Mouse (Mus musculus): ENCODE data around the gene Adamts13. TPM values are rescaled to one million over a fixed set of nuclear protein-coding genes. Genes with fewer than 3 reads are reported as not detected.

Gene Adamts13
- polyA plus RNA-seq, 1 experiment from 2014 or later = 0.25 TPM

DNA sequence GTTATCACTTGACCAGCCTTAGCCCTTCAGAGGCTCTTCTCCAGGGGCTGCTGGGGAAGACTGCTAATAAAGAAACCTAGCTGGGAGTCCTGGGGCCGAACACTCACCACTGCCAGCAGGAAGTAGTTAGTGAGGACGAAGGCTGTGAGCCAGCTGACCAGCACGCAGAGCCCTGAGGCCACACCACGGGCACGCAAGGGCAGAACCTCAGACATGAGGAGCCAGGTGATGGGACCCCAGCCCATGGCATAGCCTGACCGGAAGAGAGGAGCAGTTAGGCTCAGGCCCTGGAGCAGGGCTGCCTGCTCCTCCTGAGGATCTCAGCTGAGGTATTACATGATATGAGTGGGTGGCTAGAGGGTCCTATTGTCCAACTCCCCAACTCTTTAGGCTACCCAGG, 49.4 kb downstream of the Adamts13 start:
- Histone ChIP-seq H3K9me3 (replicated peaks) (no peaks in the 10 kb centered on the region), H3K27ac (replicated peaks) (no peak overlapping the region), H3K4me3 (replicated peaks) (no peak overlapping the region), H3K36me3 (peaks cover 24% of the 10 kb centered on the region), H3K27me3 (no peaks in the 10 kb centered on the region; the same call in 1 of the 2 replicates), H3K4me2 (replicated peaks) (no peak overlapping the region), H3K9ac (no peak overlapping the region), H3K4me1 (peaks cover under 1% of the 10 kb centered on the region; the same call in 1 of the 2 replicates)
- WGBS = 63% methylated on average over 6 of the region's 6 CpGs
- ATAC-seq (ENCODE audit: insufficient number of reproducible peaks, low FRiP score, low TSS enrichment, low read depth) = no peak

DNA sequence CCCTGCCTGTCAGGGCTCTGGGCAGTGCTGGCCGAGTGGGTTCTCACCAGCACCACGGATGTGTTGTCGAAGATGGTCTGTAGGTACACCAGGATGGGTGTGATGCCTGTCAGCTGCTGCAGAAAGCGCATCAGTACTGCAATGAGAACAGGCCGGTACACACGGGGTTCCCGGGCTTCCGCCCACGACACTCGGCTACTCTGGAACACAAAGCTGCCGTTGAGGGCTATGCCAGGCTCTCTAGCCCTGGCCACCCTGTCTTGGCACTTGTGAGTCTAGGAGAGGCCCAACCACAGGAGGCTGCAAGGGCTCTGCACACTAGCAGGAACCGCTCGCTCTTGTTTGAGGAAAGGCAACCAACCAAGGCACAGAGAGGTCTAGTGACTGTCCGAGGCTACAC, 50.9 kb downstream of the Adamts13 start:
- Histone ChIP-seq H3K9me3 (replicated peaks) (no peaks in the 10 kb centered on the region), H3K4me2 (replicated peaks) (no peak overlapping the region), H3K9ac (no peak overlapping the region), H3K27ac (replicated peaks) (no peak overlapping the region), H3K4me3 (replicated peaks) (no peak overlapping the region), H3K27me3 (peaks cover 4% of the 10 kb centered on the region; the same call in 1 of the 2 replicates), H3K4me1 (peaks cover 9% of the 10 kb centered on the region; the same call in 1 of the 2 replicates), H3K36me3 (peaks cover 9% of the 10 kb centered on the region)
- WGBS = 83% methylated on average over 14 of the region's 14 CpGs
- no peak for ATAC-seq (ENCODE audit: insufficient number of reproducible peaks, low FRiP score, low TSS enrichment, low read depth)

DNA sequence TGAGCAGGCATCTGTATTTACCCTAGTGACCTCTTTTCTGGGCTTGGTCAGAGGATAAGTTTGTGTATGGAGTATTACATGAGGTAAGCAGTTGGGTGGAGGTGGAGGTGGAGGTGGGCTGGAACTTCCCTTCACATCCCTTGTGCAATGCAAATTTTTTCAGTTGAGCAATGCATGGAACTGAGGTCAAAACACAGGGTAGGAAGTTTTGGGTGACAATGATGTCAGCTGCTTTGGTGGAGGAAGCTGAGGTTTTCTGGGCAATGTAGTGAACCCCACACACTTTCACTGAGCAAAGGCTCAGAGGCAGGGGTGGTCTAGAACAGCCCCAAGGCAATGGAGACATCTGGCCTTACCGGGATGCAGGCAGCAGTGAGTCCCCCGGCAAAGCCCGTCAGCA, 52.3 kb downstream of the Adamts13 start:
- WGBS = 71% methylated on average over 3 of the region's 3 CpGs
- H3K4me2 ChIP-seq (replicated peaks) = no peak overlapping the region
- H3K27me3 ChIP-seq = peaks cover 9% of the 10 kb centered on the region; the same call in 1 of the 2 replicates

DNA sequence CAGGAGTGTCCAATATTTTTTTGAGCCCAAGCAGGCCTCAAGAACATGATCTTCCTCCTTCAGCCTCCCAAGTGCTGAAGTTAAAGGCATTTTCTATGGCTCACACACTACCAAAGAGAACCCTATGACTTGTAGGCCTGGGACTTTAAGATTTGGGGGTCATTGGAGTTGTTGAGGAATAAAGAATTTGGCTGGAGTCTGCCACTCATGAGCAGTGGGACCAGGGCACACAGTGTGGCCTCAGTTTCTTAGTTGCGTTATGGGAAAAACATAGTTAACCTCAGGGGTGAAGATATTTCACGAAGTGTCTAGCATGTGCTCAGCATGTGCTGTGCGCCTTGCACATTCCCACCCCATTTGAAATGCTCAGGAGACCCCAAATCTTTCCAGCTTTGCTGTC, 53.1 kb downstream of the Adamts13 start:
- Histone ChIP-seq H3K4me3 (replicated peaks) (no peak overlapping the region), H3K27me3 (peaks cover 9% of the 10 kb centered on the region; the same call in 1 of the 2 replicates), H3K9ac (no peak overlapping the region), H3K36me3 (no peaks in the 10 kb centered on the region), H3K4me1 (peaks cover 9% of the 10 kb centered on the region; the same call in 1 of the 2 replicates), H3K27ac (replicated peaks) (no peak overlapping the region), H3K9me3 (replicated peaks) (no peaks in the 10 kb centered on the region), H3K4me2 (replicated peaks) (no peak overlapping the region)
- no peak for ATAC-seq (ENCODE audit: insufficient number of reproducible peaks, low FRiP score, low TSS enrichment, low read depth)
- 83% methylated on average over 3 of the region's 3 CpGs for WGBS

More for the DNA sequence above, 52.3 kb downstream of the Adamts13 start:
- H3K36me3 ChIP-seq = no peaks in the 10 kb centered on the region
- no peak for ATAC-seq (ENCODE audit: insufficient number of reproducible peaks, low FRiP score, low TSS enrichment, low read depth)
- no peak overlapping the region for H3K9ac ChIP-seq
- H3K4me3 ChIP-seq (replicated peaks) = no peak overlapping the region
- peaks cover 9% of the 10 kb centered on the region; the same call in 1 of the 2 replicates for H3K4me1 ChIP-seq
- H3K9me3 ChIP-seq (replicated peaks) = no peaks in the 10 kb centered on the region
- H3K27ac ChIP-seq (replicated peaks) = no peak overlapping the region

DNA sequence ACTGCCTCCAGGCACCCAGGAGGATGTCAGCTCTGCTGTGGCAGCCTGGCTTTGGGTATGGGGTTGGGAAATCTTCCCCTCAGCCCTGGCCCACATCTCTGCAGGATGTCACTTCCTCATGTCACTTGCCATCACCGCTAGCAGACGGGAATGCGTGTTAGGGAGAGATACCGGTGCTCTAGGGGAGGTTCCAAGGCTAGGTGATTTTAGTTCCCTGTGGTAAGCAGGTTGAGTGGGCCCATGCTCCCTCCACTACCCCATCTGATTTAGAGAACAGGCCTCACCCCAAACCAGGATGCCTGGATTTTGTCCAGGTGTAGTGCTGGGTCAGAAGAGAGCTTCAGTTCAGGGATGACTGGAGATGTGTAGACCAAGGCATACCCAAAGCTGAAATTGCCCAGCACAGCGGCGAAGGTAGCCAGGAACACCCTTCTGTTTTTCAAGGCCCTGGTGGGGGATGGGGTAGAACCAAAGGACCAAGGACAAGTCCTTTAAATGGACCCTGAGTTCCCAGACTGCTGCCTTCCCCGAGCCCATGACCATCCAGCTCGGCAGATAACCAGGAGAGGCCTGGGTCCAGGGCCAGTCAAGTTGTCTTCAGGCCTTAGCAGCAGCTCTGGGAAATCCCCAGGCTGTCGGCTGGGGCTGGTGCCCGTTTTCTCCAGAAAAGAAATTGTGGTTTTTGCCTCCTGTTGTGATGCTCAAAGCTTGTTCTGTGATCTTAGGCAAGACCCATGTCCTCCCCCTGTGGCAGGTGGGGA, 53.8 kb downstream of the Adamts13 start:
- 72% methylated on average over 10 of the region's 10 CpGs for WGBS
- H3K4me3 ChIP-seq (replicated peaks) = no peak overlapping the region
- no peak for ATAC-seq (ENCODE audit: insufficient number of reproducible peaks, low FRiP score, low TSS enrichment, low read depth)
- no peaks in the 10 kb centered on the region for H3K9me3 ChIP-seq (replicated peaks)
- no peak overlapping the region for H3K9ac ChIP-seq
- peaks cover 9% of the 10 kb centered on the region; the same call in 1 of the 2 replicates for H3K4me1 ChIP-seq
- no peaks in the 10 kb centered on the region for H3K36me3 ChIP-seq
- peaks cover 9% of the 10 kb centered on the region; the same call in 1 of the 2 replicates for H3K27me3 ChIP-seq
- H3K4me2 ChIP-seq (replicated peaks) = no peak overlapping the region
- H3K27ac ChIP-seq (replicated peaks) = no peak overlapping the region

DNA sequence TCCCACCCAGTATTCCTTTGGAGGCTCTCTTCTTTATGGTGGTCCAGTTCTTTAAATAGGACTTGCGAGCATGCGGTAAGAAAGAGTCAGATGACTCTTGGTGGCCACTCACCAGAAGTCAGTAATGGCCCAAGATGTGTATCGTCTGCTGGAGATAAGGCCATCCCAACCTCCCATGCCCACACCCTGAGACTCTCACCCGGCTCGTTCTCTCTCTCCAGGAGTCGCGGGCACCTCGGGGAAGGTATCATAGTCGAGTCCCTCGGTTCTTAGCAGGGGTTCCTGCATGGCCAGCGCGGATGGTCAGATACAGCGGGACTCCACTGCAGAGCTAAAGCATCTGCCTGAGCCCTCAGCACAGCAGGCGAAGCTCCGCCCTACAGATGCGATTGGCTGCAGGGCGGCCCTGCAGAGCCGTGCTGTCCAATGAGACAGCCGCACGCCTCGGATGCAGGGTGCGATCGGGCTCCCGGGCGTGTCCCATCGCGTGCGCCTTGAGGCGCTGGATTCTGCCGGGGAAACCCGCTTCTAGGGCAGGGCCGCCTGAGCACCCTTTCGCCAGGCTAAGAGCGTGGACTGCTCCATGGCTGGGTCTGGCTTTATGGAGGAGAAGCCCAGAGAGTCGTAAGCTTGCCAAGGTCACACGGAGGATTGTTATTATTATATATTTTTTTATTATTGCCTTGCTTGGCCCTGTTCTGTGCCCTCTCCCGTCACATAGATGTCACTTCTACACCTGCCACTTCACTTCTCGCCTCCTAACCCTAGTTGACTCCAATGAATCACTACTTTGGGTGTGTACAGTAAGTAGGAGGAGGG, 54.6 kb downstream of the Adamts13 start, which contains the start of gene Slc2a6:
Gene Slc2a6, minus strand, starts transcription at position 381 of the 819 bp plus-strand sequence.
- peaks cover 9% of the 10 kb centered on the region; the same call in 1 of the 2 replicates for H3K4me1 ChIP-seq
- H3K4me3 ChIP-seq (replicated peaks) = peak within 1 kb of the TSS; percentile 31
- H3K36me3 ChIP-seq = no peaks in the 10 kb centered on the region
- H3K9ac ChIP-seq = no peak within 1 kb of the TSS; the same call in 1 of the 2 replicates
- H3K9me3 ChIP-seq (replicated peaks) = no peaks in the 10 kb centered on the region
- H3K27ac ChIP-seq (replicated peaks) = no peak within 1 kb of the TSS
- H3K27me3 ChIP-seq = peaks cover 9% of the 10 kb centered on the region; the same call in 1 of the 2 replicates
- WGBS = 3% methylated on average over 38 of the region's 38 CpGs
- peak; percentile 96 for ATAC-seq (ENCODE audit: insufficient number of reproducible peaks, low FRiP score, low TSS enrichment, low read depth)
- peak within 1 kb of the TSS; percentile 57 for H3K4me2 ChIP-seq (replicated peaks)

DNA sequence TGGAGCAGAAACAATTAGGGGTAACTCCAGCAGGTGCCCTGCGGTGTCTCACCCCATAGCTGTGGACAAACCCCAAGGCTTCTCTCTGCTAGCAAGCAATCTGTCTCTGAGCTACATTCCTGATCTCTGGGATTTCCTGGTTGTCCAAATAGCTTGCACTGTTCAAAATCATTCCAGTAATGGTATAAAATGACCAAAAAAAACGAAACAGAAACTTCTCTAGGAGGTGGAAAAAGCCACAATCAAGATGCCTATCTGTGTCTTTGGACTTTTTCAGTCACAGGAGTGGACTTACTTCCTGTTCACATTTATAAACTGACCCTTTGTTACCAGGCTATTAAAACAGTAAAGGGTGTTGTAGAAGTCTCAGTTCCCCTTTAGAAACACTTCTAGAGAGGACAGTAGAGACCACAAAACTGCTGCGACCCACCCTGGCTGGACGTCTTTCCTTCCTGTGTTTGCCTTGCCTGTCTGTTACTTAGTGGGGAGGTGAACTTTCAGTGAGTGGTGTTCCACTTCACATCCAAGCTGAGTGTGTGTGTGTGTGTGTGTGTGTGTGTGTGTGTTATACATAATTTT, 55.3 kb downstream of the Adamts13 start:
- H3K9me3 ChIP-seq (replicated peaks) = no peaks in the 10 kb centered on the region
- peaks cover 9% of the 10 kb centered on the region; the same call in 1 of the 2 replicates for H3K27me3 ChIP-seq
- peak overlapping the region; percentile 57; the same call in 1 of the 2 replicates for H3K4me2 ChIP-seq (replicated peaks)
- WGBS = 66% methylated on average over 4 of the region's 4 CpGs
- no peaks in the 10 kb centered on the region for H3K36me3 ChIP-seq
- no peak for ATAC-seq (ENCODE audit: insufficient number of reproducible peaks, low FRiP score, low TSS enrichment, low read depth)
- H3K27ac ChIP-seq (replicated peaks) = no peak overlapping the region
- H3K9ac ChIP-seq = no peak overlapping the region
- H3K4me3 ChIP-seq (replicated peaks) = no peak overlapping the region
- H3K4me1 ChIP-seq = peaks cover 9% of the 10 kb centered on the region; the same call in 1 of the 2 replicates

DNA sequence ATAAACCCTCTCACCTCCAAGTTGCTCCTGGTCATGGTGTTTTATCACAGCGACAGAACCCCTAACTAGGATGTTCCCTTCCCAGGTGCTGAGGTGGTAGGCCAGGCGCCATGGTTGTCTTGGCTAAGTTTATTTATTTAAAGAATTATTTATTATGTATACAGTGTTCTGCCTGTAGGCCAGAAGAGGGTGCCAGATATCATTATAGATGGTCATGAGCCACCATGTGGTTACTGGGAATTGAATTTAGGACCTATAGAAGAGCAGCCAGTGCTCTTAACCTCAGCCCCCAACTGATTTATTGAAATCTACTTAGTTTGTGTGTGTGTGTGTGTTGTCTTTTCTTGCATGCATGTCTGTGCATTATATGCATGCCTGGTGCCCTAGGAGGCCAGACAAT, 59.1 kb downstream of the Adamts13 start:
- Histone ChIP-seq H3K27ac (replicated peaks) (no peak overlapping the region), H3K4me3 (replicated peaks) (no peak overlapping the region), H3K4me1 (peaks cover 13% of the 10 kb centered on the region; the same call in 1 of the 2 replicates), H3K27me3 (peaks cover 9% of the 10 kb centered on the region; the same call in 1 of the 2 replicates), H3K9me3 (replicated peaks) (no peaks in the 10 kb centered on the region), H3K4me2 (replicated peaks) (no peak overlapping the region), H3K9ac (no peak overlapping the region), H3K36me3 (no peaks in the 10 kb centered on the region)
- WGBS = 65% methylated on average over 2 of the region's 2 CpGs
- no peak for ATAC-seq (ENCODE audit: insufficient number of reproducible peaks, low FRiP score, low TSS enrichment, low read depth)

DNA sequence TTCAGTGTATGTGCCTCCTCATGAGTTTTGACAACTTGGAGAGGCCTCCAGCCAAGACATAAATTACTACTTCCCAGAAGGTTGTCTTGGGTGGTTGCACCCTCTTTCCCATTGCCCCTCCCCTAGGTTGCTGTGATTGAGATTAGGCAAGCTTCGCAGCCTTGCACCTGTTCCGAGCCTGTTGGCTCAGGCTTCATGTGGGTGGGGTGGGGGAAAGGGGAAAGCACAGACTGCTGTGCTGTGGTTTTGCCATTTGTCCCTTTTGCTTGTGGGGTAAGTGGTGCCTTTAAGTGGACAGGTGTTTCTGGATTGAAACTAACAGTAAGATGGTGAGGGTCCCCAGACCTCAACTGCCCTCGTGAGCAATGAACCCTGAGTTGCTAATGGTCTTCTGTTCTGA, 62.8 kb downstream of the Adamts13 start:
- no peak for ATAC-seq (ENCODE audit: insufficient number of reproducible peaks, low FRiP score, low TSS enrichment, low read depth)
- 0 out of 2 replicates have a peak, but pooled peaks cover 12% of the 10 kb centered on the region for H3K4me1 ChIP-seq
- H3K27me3 ChIP-seq = 0 out of 2 replicates have a peak, but pooled peaks cover 2% of the 10 kb centered on the region
- no peaks in the 10 kb centered on the region for H3K36me3 ChIP-seq
- H3K4me2 ChIP-seq (replicated peaks) = no peak overlapping the region
- no peaks in the 10 kb centered on the region for H3K9me3 ChIP-seq (replicated peaks)
- H3K4me3 ChIP-seq (replicated peaks) = no peak overlapping the region
- no peak overlapping the region for H3K27ac ChIP-seq (replicated peaks)
- H3K9ac ChIP-seq = no peak overlapping the region
- 57% methylated on average over 3 of the region's 3 CpGs for WGBS

DNA sequence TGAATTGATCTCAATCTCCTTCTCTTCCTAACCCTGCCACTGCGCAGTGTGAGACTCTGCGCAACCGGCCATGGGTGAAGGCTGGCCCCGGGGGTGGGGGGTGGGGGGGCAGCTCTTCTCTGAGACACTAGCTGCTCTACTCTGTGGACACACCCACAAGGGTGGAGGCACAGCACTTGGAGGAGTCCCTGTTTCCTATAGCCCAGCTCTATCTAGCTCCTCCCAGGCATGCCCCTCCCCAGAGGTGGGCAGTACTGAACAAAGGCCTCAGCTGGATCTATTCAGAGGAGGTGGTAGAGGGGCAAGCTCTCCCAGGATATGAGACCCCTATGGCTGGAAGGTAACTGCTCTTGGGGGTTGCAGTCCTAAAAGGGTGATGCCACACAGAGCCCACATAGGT, 63.8 kb downstream of the Adamts13 start:
- Histone ChIP-seq H3K36me3 (no peaks in the 10 kb centered on the region), H3K4me2 (replicated peaks) (no peak overlapping the region), H3K27me3 (0 out of 2 replicates have a peak, but pooled peaks cover 2% of the 10 kb centered on the region), H3K9me3 (replicated peaks) (no peaks in the 10 kb centered on the region), H3K4me1 (0 out of 2 replicates have a peak, but pooled peaks cover 12% of the 10 kb centered on the region), H3K4me3 (replicated peaks) (no peak overlapping the region), H3K27ac (replicated peaks) (no peak overlapping the region), H3K9ac (no peak overlapping the region)
- ATAC-seq (ENCODE audit: insufficient number of reproducible peaks, low FRiP score, low TSS enrichment, low read depth) = no peak; the same call in 1 of the 2 replicates
- WGBS = 56% methylated on average over 4 of the region's 4 CpGs
